Mouse (Mus musculus): ENCODE results near the gene Fancg. TPM values are rescaled to one million over a fixed set of nuclear protein-coding genes. Genes with fewer than 3 reads are reported as not detected.

Gene Fancg
- polyA plus RNA-seq, 1 experiment from 2014 or later = 29.9 TPM

- ATAC-seq (replicated peaks) = no peak
- WGBS = 86% methylated on average over 4 of the region's 4 CpGs
- Histone ChIP-seq H3K27ac (replicated peaks) (no peak within 1 kb of the TSS), H3K4me3 (no peak within 1 kb of the TSS), H3K9me3 (no peaks in the 10 kb centered on the region), H3K27me3 (no peaks in the 10 kb centered on the region), H3K36me3 (no peaks in the 10 kb centered on the region), H3K4me1 (peaks cover 4% of the 10 kb centered on the region; the same call in 1 of the 2 replicates), H3K9ac (replicated peaks) (no peak within 1 kb of the TSS), H3K4me2 (replicated peaks) (no peak within 1 kb of the TSS)
These were observed 41.0 kb downstream of the Fancg start, which contains the start of gene 1700022I11Rik for GRCm38 (mm10) chr4:42969304-42969703. 1700022I11Rik (plus strand) TSS chr4:42969604.

- H3K27ac ChIP-seq (replicated peaks) = no peak overlapping the region
- H3K4me1 ChIP-seq = peaks cover 4% of the 10 kb centered on the region; the same call in 1 of the 2 replicates
- peak overlapping the region; percentile 27 for H3K4me2 ChIP-seq (replicated peaks)
- H3K4me3 ChIP-seq = no peak overlapping the region
- H3K36me3 ChIP-seq = no peaks in the 10 kb centered on the region
- no peak overlapping the region for H3K9ac ChIP-seq (replicated peaks)
- H3K27me3 ChIP-seq = no peaks in the 10 kb centered on the region
- no peaks in the 10 kb centered on the region for H3K9me3 ChIP-seq
- WGBS = 14% methylated on average over 12 of the region's 12 CpGs
- peak; percentile 44 for ATAC-seq (replicated peaks)
These were observed 45.1 kb downstream of the Fancg start for GRCm38 (mm10) chr4:42965039-42965719.

DNA sequence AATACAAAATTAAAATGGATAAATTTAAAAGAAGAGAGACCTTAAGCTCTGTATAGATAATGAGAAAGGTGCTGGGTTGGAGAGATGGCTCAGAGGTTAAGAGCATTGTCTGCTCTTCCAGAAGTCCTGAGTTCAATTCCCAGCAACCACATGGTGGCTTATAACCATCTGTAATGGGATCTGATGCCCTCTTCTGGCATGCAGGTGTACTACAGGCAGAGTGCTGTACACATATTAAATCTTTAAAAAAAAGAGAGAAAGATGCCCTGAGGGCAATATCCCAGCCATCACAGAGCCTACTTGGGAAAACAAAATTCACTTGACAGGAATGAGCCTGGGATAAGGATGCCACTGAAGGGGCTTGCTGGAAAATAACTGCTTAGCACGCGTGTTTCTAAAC is 46.8 kb downstream of the Fancg start:
- Histone ChIP-seq H3K9me3 (no peaks in the 10 kb centered on the region), H3K27ac (replicated peaks) (no peak overlapping the region), H3K4me3 (no peak overlapping the region), H3K36me3 (peaks cover 6% of the 10 kb centered on the region; the same call in 1 of the 2 replicates), H3K4me2 (replicated peaks) (no peak overlapping the region), H3K4me1 (peaks cover 4% of the 10 kb centered on the region; the same call in 1 of the 2 replicates), H3K9ac (replicated peaks) (no peak overlapping the region), H3K27me3 (no peaks in the 10 kb centered on the region)
- no peak for ATAC-seq (replicated peaks)
- 96% methylated on average over 2 of the region's 2 CpGs for WGBS

DNA sequence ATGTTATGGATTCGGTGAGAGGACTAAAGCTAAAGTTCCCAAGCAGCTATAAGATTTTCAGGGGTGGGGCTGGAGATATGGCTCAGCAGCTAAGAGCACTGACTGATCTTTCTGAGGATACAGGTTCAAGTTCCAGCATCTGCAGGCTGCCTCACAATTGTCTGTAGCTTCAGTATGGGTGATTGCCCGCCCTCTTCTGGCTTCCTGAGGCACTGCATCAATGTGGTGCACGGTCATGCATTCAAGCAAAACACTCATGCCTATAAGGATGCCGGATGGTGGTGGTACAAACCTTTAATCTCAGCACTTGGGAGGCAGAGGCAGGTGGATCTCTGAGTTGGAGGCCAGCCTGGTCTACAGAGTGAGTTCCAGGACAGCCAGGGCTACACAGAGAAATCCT is 48.7 kb downstream of the Fancg start:
- no peaks in the 10 kb centered on the region for H3K9me3 ChIP-seq
- H3K4me3 ChIP-seq = no peak overlapping the region
- ATAC-seq (replicated peaks) = no peak
- H3K4me2 ChIP-seq (replicated peaks) = no peak overlapping the region
- H3K4me1 ChIP-seq = peaks cover 4% of the 10 kb centered on the region; the same call in 1 of the 2 replicates
- no peak overlapping the region for H3K27ac ChIP-seq (replicated peaks)
- no peaks in the 10 kb centered on the region for H3K27me3 ChIP-seq
- no peak overlapping the region for H3K9ac ChIP-seq (replicated peaks)
- 27% methylated on average over 4 of the region's 4 CpGs for WGBS
- H3K36me3 ChIP-seq = peaks cover 25% of the 10 kb centered on the region

- H3K36me3 ChIP-seq = peaks cover 31% of the 10 kb centered on the region
- peaks cover 10% of the 10 kb centered on the region for H3K4me1 ChIP-seq
- ATAC-seq (replicated peaks) = no peak
- WGBS = 73% methylated on average over 4 of the region's 4 CpGs
- H3K9me3 ChIP-seq = no peaks in the 10 kb centered on the region
- no peak overlapping the region for H3K27ac ChIP-seq (replicated peaks)
- H3K4me3 ChIP-seq = no peak overlapping the region
- H3K4me2 ChIP-seq (replicated peaks) = no peak overlapping the region
- no peak overlapping the region for H3K9ac ChIP-seq (replicated peaks)
- no peaks in the 10 kb centered on the region for H3K27me3 ChIP-seq
These were observed 50.9 kb downstream of the Fancg start for GRCm38 (mm10) chr4:42959382-42959781.

GRCm38 (mm10) chr4:42958942-42959341 is 51.4 kb downstream of the Fancg start:
- Histone ChIP-seq H3K27me3 (no peaks in the 10 kb centered on the region), H3K36me3 (peaks cover 31% of the 10 kb centered on the region), H3K9me3 (no peaks in the 10 kb centered on the region), H3K4me3 (no peak overlapping the region), H3K27ac (replicated peaks) (0 out of 2 replicates have a peak overlapping the region, but pooled peaks have one; percentile 35), H3K9ac (replicated peaks) (no peak overlapping the region), H3K4me2 (replicated peaks) (no peak overlapping the region), H3K4me1 (peaks cover 14% of the 10 kb centered on the region)
- no peak for ATAC-seq (replicated peaks)
- 62% methylated on average over 8 of the region's 8 CpGs for WGBS

- no peak overlapping the region for H3K4me3 ChIP-seq
- no peak overlapping the region for H3K4me2 ChIP-seq (replicated peaks)
- ATAC-seq (replicated peaks) = no peak
- H3K9me3 ChIP-seq = no peaks in the 10 kb centered on the region
- H3K27me3 ChIP-seq = no peaks in the 10 kb centered on the region
- peaks cover 23% of the 10 kb centered on the region for H3K4me1 ChIP-seq
- peaks cover 31% of the 10 kb centered on the region for H3K36me3 ChIP-seq
- no peak overlapping the region for H3K27ac ChIP-seq (replicated peaks)
- 84% methylated on average over 8 of the region's 8 CpGs for WGBS
- no peak overlapping the region for H3K9ac ChIP-seq (replicated peaks)
These were observed 52.3 kb downstream of the Fancg start for GRCm38 (mm10) chr4:42957979-42958378.

- no peaks in the 10 kb centered on the region for H3K27me3 ChIP-seq
- H3K4me2 ChIP-seq (replicated peaks) = no peak overlapping the region
- H3K9ac ChIP-seq (replicated peaks) = no peak overlapping the region
- H3K9me3 ChIP-seq = no peaks in the 10 kb centered on the region
- 80% methylated on average over 11 of the region's 11 CpGs for WGBS
- H3K4me3 ChIP-seq = no peak overlapping the region
- no peak overlapping the region for H3K27ac ChIP-seq (replicated peaks)
- H3K4me1 ChIP-seq = peaks cover 30% of the 10 kb centered on the region
- H3K36me3 ChIP-seq = peaks cover 31% of the 10 kb centered on the region
- no peak for ATAC-seq (replicated peaks)
These were observed 53.0 kb downstream of the Fancg start for GRCm38 (mm10) chr4:42957306-42957705.

DNA sequence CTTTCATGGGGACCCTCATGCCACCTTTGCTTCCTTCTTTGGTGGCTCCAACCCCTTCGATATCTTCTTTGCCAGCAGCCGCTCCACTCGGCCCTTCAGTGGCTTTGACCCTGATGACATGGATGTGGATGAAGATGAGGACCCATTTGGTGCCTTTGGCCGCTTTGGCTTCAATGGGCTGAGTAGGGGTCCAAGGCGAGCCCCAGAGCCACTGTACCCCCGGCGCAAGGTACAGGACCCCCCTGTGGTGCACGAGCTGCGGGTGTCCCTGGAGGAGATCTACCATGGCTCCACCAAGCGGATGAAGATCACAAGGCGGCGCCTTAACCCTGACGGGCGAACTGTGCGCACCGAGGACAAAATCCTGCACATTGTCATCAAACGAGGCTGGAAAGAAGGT is 53.7 kb downstream of the Fancg start:
- H3K36me3 ChIP-seq = peaks cover 31% of the 10 kb centered on the region
- 92% methylated on average over 17 of the region's 17 CpGs for WGBS

GRCm38 (mm10) chr4:42955200-42955599 is 55.1 kb downstream of the Fancg start:
- WGBS = 93% methylated on average over 3 of the region's 3 CpGs
- no peak overlapping the region for H3K4me3 ChIP-seq
- no peaks in the 10 kb centered on the region for H3K27me3 ChIP-seq
- H3K9ac ChIP-seq (replicated peaks) = no peak overlapping the region
- no peak overlapping the region for H3K4me2 ChIP-seq (replicated peaks)
- no peaks in the 10 kb centered on the region for H3K9me3 ChIP-seq
- H3K27ac ChIP-seq (replicated peaks) = no peak overlapping the region
- H3K36me3 ChIP-seq = peaks cover 31% of the 10 kb centered on the region
- peaks cover 51% of the 10 kb centered on the region for H3K4me1 ChIP-seq
- no peak for ATAC-seq (replicated peaks)

More for the DNA sequence above, 53.7 kb downstream of the Fancg start:
- no peak overlapping the region for H3K4me2 ChIP-seq (replicated peaks)
- H3K4me3 ChIP-seq = no peak overlapping the region
- no peaks in the 10 kb centered on the region for H3K9me3 ChIP-seq
- ATAC-seq (replicated peaks) = no peak
- peaks cover 37% of the 10 kb centered on the region for H3K4me1 ChIP-seq
- no peaks in the 10 kb centered on the region for H3K27me3 ChIP-seq
- H3K27ac ChIP-seq (replicated peaks) = no peak overlapping the region
- no peak overlapping the region for H3K9ac ChIP-seq (replicated peaks)

DNA sequence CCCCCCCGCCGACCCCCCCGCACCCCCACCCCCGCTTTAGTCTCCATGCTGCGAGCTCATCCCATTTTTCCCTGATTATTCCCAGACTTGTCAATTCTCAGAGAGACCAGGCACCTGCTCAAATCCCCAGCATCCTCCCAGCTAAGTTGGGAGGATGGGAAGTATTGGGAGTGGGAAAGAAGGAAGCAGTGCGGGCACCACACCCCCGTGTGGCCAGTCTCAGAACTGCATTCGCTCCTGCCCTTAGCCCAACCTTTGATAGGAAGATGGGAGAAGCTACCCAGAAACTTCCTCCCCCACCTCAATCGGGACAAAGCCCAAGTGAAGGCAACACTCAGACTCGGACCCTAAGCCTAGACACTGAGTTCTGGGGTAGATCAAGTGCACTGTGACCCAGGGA is 56.0 kb downstream of the Fancg start:
- Histone ChIP-seq H3K9ac (replicated peaks) (peak overlapping the region; percentile 99; the same call in 1 of the 2 replicates), H3K36me3 (peaks cover 31% of the 10 kb centered on the region)
- under 1% methylated on average over 10 of the region's 10 CpGs for WGBS

GRCm38 (mm10) chr4:42953435-42954094 is 56.7 kb downstream of the Fancg start:
- Histone ChIP-seq H3K4me2 (replicated peaks) (peak overlapping the region; percentile 96), H3K9me3 (no peaks in the 10 kb centered on the region), H3K4me1 (peaks cover 60% of the 10 kb centered on the region), H3K36me3 (peaks cover 27% of the 10 kb centered on the region), H3K4me3 (peak overlapping the region; percentile 92), H3K9ac (replicated peaks) (peak overlapping the region; percentile 99), H3K27ac (replicated peaks) (peak overlapping the region; percentile 98), H3K27me3 (no peaks in the 10 kb centered on the region)
- no peak for ATAC-seq (replicated peaks)
- 5% methylated on average over 10 of the region's 10 CpGs for WGBS

More for the DNA sequence above, 56.0 kb downstream of the Fancg start:
- peaks cover 52% of the 10 kb centered on the region for H3K4me1 ChIP-seq
- H3K9me3 ChIP-seq = no peaks in the 10 kb centered on the region
- H3K27me3 ChIP-seq = no peaks in the 10 kb centered on the region
- ATAC-seq (replicated peaks) = no peak
- peak overlapping the region; percentile 96 for H3K4me2 ChIP-seq (replicated peaks)
- H3K27ac ChIP-seq (replicated peaks) = peak overlapping the region; percentile 98
- peak overlapping the region; percentile 92; the same call in 1 of the 2 replicates for H3K4me3 ChIP-seq
